Mouse (Mus musculus): ENCODE data around the gene Qsox2.

- TF ChIP-seq CTCF (conservative IDR thresholded peaks at IDR 0.05; ENCODE audit: insufficient read depth, insufficient read length, low read depth, low read length) = no peak
- TF ChIP-seq POLR2A (IDR thresholded peaks at IDR 0.05; ENCODE audit: low read depth, low read length) = no peak
Observed at GRCm38 (mm10) chr2:26172166-26172565, 65.2 kb downstream of the Qsox2 start.

All from kidney, adult 2 months (tissue).